Comparison of ENCODE assay signal across 8 mouse cellular contexts in genomic region chr12:54656039-54656395, GRCm38 (mm10). TPM values are rescaled to one million over a fixed set of nuclear protein-coding genes. Genes with fewer than 3 reads are reported as not detected.
DNase-seq lines count a peak whose midpoint lies in the region; ATAC-seq and TF ChIP-seq lines count a peak whose summit lies in the region.

No protein-coding gene starts in this region.

- H3K9ac ChIP-seq in heart, embryonic 12.5 days = peak overlapping the region; percentile 90
- peak overlapping the region; percentile 59 for H3K9ac ChIP-seq in embryonic facial prominence, embryonic 15.5 days
- H3K9ac ChIP-seq in limb, embryonic 12.5 days (replicated peaks) = peak overlapping the region; percentile 75

- H3K36me3 ChIP-seq in heart, embryonic 12.5 days = no peaks in the 10 kb centered on the region
- H3K36me3 ChIP-seq in embryonic facial prominence, embryonic 15.5 days = no peaks in the 10 kb centered on the region
- no peaks in the 10 kb centered on the region; the same call in 1 of the 2 replicates for H3K36me3 ChIP-seq in limb, embryonic 12.5 days

- WGBS in heart, embryonic 12.5 days = under 1% methylated on average over 22 of the region's 22 CpGs
- under 1% methylated on average over 22 of the region's 22 CpGs for WGBS in embryonic facial prominence, embryonic 15.5 days
- 0% methylated on average over 22 of the region's 22 CpGs for WGBS in limb, embryonic 12.5 days
- 0% methylated on average over 22 of the region's 22 CpGs for WGBS in olfactory bulb, adult 2 months

- TF ChIP-seq POLR2A in olfactory bulb, adult 2 months (IDR thresholded peaks at IDR 0.05; ENCODE audit: insufficient read depth, low read depth, low read length) = no peak

- H3K27me3 ChIP-seq in heart, embryonic 12.5 days (replicated peaks) = no peaks in the 10 kb centered on the region
- H3K27me3 ChIP-seq in embryonic facial prominence, embryonic 15.5 days = no peaks in the 10 kb centered on the region
- H3K27me3 ChIP-seq in limb, embryonic 12.5 days = no peaks in the 10 kb centered on the region

- H3K4me2 ChIP-seq in heart, embryonic 12.5 days = peak overlapping the region; percentile 78
- peak overlapping the region; percentile 72 for H3K4me2 ChIP-seq in embryonic facial prominence, embryonic 15.5 days (replicated peaks)
- H3K4me2 ChIP-seq in limb, embryonic 12.5 days = peak overlapping the region; percentile 70

- ATAC-seq in heart, embryonic 12.5 days (ENCODE audit: insufficient number of reproducible peaks, low FRiP score) = peak; percentile 43
- ATAC-seq in CD4-positive, CD25-positive, alpha-beta regulatory T cell, adult 4 months = peak; percentile 1
- no peak; the same call in 1 of the 2 replicates for ATAC-seq in embryonic facial prominence, embryonic 15.5 days (ENCODE audit: insufficient number of reproducible peaks, low FRiP score, low TSS enrichment, low read depth)
- peak; percentile 52 for ATAC-seq in limb, embryonic 12.5 days (ENCODE audit: insufficient number of reproducible peaks, insufficient read depth, low FRiP score, low TSS enrichment, low read depth)

- peak overlapping the region; percentile 77 for H3K4me3 ChIP-seq in heart, embryonic 12.5 days
- H3K4me3 ChIP-seq in embryonic facial prominence, embryonic 15.5 days (replicated peaks) = peak overlapping the region; percentile 65
- H3K4me3 ChIP-seq in limb, embryonic 12.5 days (replicated peaks) = peak overlapping the region; percentile 65
- peak overlapping the region; percentile 94 for H3K4me3 ChIP-seq in olfactory bulb, adult 2 months (ENCODE audit: insufficient read depth, low read depth, low read length)

- intact Hi-C loops in heart, postnatal 25 days (cut with DNase I) = loop anchor here (2.0 kb wide), 1 partner anchor 39 kb away; the partner anchor contains the start of gene Eapp
- intact Hi-C loops in left cerebral cortex, postnatal 36 days (cut with DNase I) = no loop called here

- peak overlapping the region; percentile 88 for H3K27ac ChIP-seq in heart, embryonic 12.5 days (ENCODE audit: poor library complexity, severe bottlenecking)
- H3K27ac ChIP-seq in embryonic facial prominence, embryonic 15.5 days (replicated peaks) = peak overlapping the region; percentile 89
- H3K27ac ChIP-seq in limb, embryonic 12.5 days = peak overlapping the region; percentile 93
- peak overlapping the region; percentile 91 for H3K27ac ChIP-seq in olfactory bulb, adult 2 months (ENCODE audit: insufficient read depth, low read depth, low read length)

- H3K9me3 ChIP-seq in heart, embryonic 12.5 days (replicated peaks) = no peaks in the 10 kb centered on the region
- no peaks in the 10 kb centered on the region for H3K9me3 ChIP-seq in embryonic facial prominence, embryonic 15.5 days (replicated peaks)
- H3K9me3 ChIP-seq in limb, embryonic 12.5 days = no peaks in the 10 kb centered on the region

- no peak for DNase-seq in heart, postnatal 25 days (ENCODE audit: low spot score)
- no peak for DNase-seq in left cerebral cortex, postnatal 36 days (ENCODE audit: low spot score in 2 of 2)
- no peak for DNase-seq in adrenal gland, adult 18-20 months (ENCODE audit: low spot score in 2 of 2)

- TF ChIP-seq CTCF in olfactory bulb, adult 2 months (IDR thresholded peaks at IDR 0.05; ENCODE audit: insufficient read depth, low read depth, low read length) = 0 out of 2 replicates have a peak, but pooled peaks have one; percentile 24

- peaks cover 30% of the 10 kb centered on the region for H3K4me1 ChIP-seq in heart, embryonic 12.5 days (replicated peaks)
- peaks cover 17% of the 10 kb centered on the region for H3K4me1 ChIP-seq in embryonic facial prominence, embryonic 15.5 days
- peaks cover 20% of the 10 kb centered on the region for H3K4me1 ChIP-seq in limb, embryonic 12.5 days (replicated peaks)
- H3K4me1 ChIP-seq in olfactory bulb, adult 2 months (ENCODE audit: control insufficient read depth, insufficient read depth, low read length) = peaks cover 10% of the 10 kb centered on the region

RNA-seq across cellular contexts. Expression of gene Sptssa, which starts 0.4 kb away (rescaled TPM):
- polyA plus RNA-seq in heart, embryonic 12.5 days (2016; fragmentation: Nextera tagmentation; extraction: Ambion mirVana) = 121 and 124 TPM in 2 replicates
- 10 to 100 TPM; 34.2 to 35.2 TPM for total RNA-seq in heart, postnatal 25 days (2021)
- polyA plus RNA-seq in CD4-positive, CD25-positive, alpha-beta regulatory T cell, adult 4 months (2017; shearing (Covaris generic)) = 100 to 1,000 TPM; 177 to 227 TPM
- polyA plus RNA-seq in embryonic facial prominence, embryonic 15.5 days (2015; fragmentation: Nextera tagmentation; extraction: Ambion mirVana) = 190 and 192 TPM in 2 replicates
- 200 and 201 TPM in 2 replicates for polyA plus RNA-seq in limb, embryonic 12.5 days (2016; fragmentation: Nextera tagmentation; extraction: Ambion mirVana)
- polyA plus RNA-seq in olfactory bulb, adult 2 months (2012; ENCODE audit: insufficient read depth, insufficient read length, low replicate concordance, missing spikeins) = not detected in 2 replicates
- 10 to 100 TPM; 20.2 to 22.8 TPM for total RNA-seq in left cerebral cortex, postnatal 36 days (2021)
- total RNA-seq in adrenal gland, adult 18-20 months (2021) = 10 to 100 TPM; 58.9 to 77.8 TPM

RNA-seq across cellular contexts. Expression of gene Eapp, which starts 39.7 kb away (rescaled TPM):
- polyA plus RNA-seq in heart, embryonic 12.5 days (2016; fragmentation: Nextera tagmentation; extraction: Ambion mirVana) = 45.4 and 49.9 TPM in 2 replicates
- 10 to 100 TPM; 25.7 to 28.3 TPM for total RNA-seq in heart, postnatal 25 days (2021)
- 100 to 1,000 TPM; 115 to 149 TPM for polyA plus RNA-seq in CD4-positive, CD25-positive, alpha-beta regulatory T cell, adult 4 months (2017; shearing (Covaris generic))
- 71.1 and 72.6 TPM in 2 replicates for polyA plus RNA-seq in embryonic facial prominence, embryonic 15.5 days (2015; fragmentation: Nextera tagmentation; extraction: Ambion mirVana)
- 63.0 and 73.3 TPM in 2 replicates for polyA plus RNA-seq in limb, embryonic 12.5 days (2016; fragmentation: Nextera tagmentation; extraction: Ambion mirVana)
- polyA plus RNA-seq in olfactory bulb, adult 2 months (2012; ENCODE audit: insufficient read depth, insufficient read length, low replicate concordance, missing spikeins) = 146 TPM in 1 of 2 replicates, not detected in the other
- 10 to 100 TPM; 37.9 to 41.0 TPM for total RNA-seq in left cerebral cortex, postnatal 36 days (2021)
- total RNA-seq in adrenal gland, adult 18-20 months (2021) = 10 to 100 TPM; 36.9 to 40.1 TPM

Comparison
In these comparisons a context has a peak if more than half of its experiments do, and no peak if none do; other contexts are left out.
1. RNA of gene Sptssa, which starts 0.4 kb away (polyA plus RNA-seq): 177 to 227 TPM in CD4-positive, CD25-positive, alpha-beta regulatory T cell, adult 4 months, 200 to 201 TPM in limb, embryonic 12.5 days, 190 to 192 TPM in embryonic facial prominence, embryonic 15.5 days and 121 to 124 TPM in heart, embryonic 12.5 days; not detected in olfactory bulb, adult 2 months; every median in the first group is over 100 times any median in the second.
2. Peak in every context shown above with its lines, with median percentiles within 50 percentile points of each other: H3K27ac ChIP-seq, H3K4me2 ChIP-seq, H3K4me3 ChIP-seq and H3K9ac ChIP-seq.